Mouse (Mus musculus) frontal cortex, adult 2 months (tissue): ENCODE results near the gene H2-DMb2. TPM values are rescaled to one million over a fixed set of nuclear protein-coding genes. Genes with fewer than 3 reads are reported as not detected.
A peak's percentile ranks its signal among the peaks of the same experiment; 100 is the strongest.

ENCODE experiments used
- DNase-seq, 2 experiments: peaks; one replicate each; pipeline ENCODE4 v3.0.0; 2022; ENCODE audit warnings: low spot score in 1 of 2; ENCODE audit errors: extremely low spot score in 1 of 2
- polyA plus RNA-seq: library from polyadenylated mRNA; depleted of rRNA; stranded (reverse); fragments of >200 nt; gene quantifications from 2 replicates; pipeline ENCODE4 v1.2.3, GENCODE M21; 2012

H2-DMb2 gene
- polyA plus RNA-seq, 1 experiment: 1.1 TPM

- DNase-seq: no peak
Observed at GRCm38 (mm10) chr17:34177179-34177578, 34.1 kb downstream of the H2-DMb2 start.

- DNase-seq: no peak
Observed at GRCm38 (mm10) chr17:34179019-34179418, 35.9 kb downstream of the H2-DMb2 start.

GRCm38 (mm10) chr17:34179913-34180859 lies 37.1 kb downstream of the H2-DMb2 start:
- no peak for DNase-seq

- DNase-seq: no peak
Observed at GRCm38 (mm10) chr17:34183564-34184219, 40.6 kb downstream of the H2-DMb2 start.

- no peak for DNase-seq
Observed at GRCm38 (mm10) chr17:34185526-34185925, 42.4 kb downstream of the H2-DMb2 start.

GRCm38 (mm10) chr17:34186885-34187260 lies 43.8 kb downstream of the H2-DMb2 start:
- no peak for DNase-seq

- DNase-seq: peak; percentile 86 to 98
Observed at GRCm38 (mm10) chr17:34187261-34187916, 44.3 kb downstream of the H2-DMb2 start, which contains the start of the genes Tap1 and Psmb9. Gene Tap1, plus strand, starts transcription at chr17:34187553. Gene Psmb9, minus strand, starts transcription at chr17:34187764.

GRCm38 (mm10) chr17:34188010-34188409 lies 44.9 kb downstream of the H2-DMb2 start:
- DNase-seq: no peak

GRCm38 (mm10) chr17:34188986-34189385 lies 45.9 kb downstream of the H2-DMb2 start:
- DNase-seq: no peak

GRCm38 (mm10) chr17:34192852-34193251 lies 49.7 kb downstream of the H2-DMb2 start:
- no peak for DNase-seq

GRCm38 (mm10) chr17:34193468-34193867 lies 50.4 kb downstream of the H2-DMb2 start:
- DNase-seq: no peak

GRCm38 (mm10) chr17:34194723-34195122 lies 51.6 kb downstream of the H2-DMb2 start:
- DNase-seq: no peak

GRCm38 (mm10) chr17:34196491-34196890 lies 53.4 kb downstream of the H2-DMb2 start:
- no peak for DNase-seq

GRCm38 (mm10) chr17:34196941-34197894 lies 54.1 kb downstream of the H2-DMb2 start, which contains the start of gene Psmb8:
Gene Psmb8, plus strand, starts transcription at chr17:34197721.
- DNase-seq: peak; percentile 78 to 91

- no peak for DNase-seq
Observed at GRCm38 (mm10) chr17:34197904-34198520, 54.9 kb downstream of the H2-DMb2 start.

- DNase-seq: no peak
Observed at GRCm38 (mm10) chr17:34198521-34198912, 55.4 kb downstream of the H2-DMb2 start.

GRCm38 (mm10) chr17:34199050-34199619 lies 56.0 kb downstream of the H2-DMb2 start:
- no peak for DNase-seq

- DNase-seq: no peak
Observed at GRCm38 (mm10) chr17:34200047-34200446, 56.9 kb downstream of the H2-DMb2 start.
